Mouse (Mus musculus) liver, postnatal 0 days (tissue): ENCODE data around the gene Stx18. TPM values are rescaled to one million over a fixed set of nuclear protein-coding genes. Genes with fewer than 3 reads are reported as not detected.
A peak's percentile ranks its signal among the peaks of the same experiment; 100 is the strongest.

Experiments used
- ATAC-seq: fragments of 200-750 bp; cut with Nextera tagmentation; 2 replicates; pipeline ENCODE4 v1.8.0; 2017; ENCODE audit warnings: mild to moderate bottlenecking, moderate library complexity
- DNase-seq: peaks from one replicate; pipeline ENCODE4 v3.0.0-alpha.2; 2016
- H3K27ac ChIP-seq: fragments of 300-500 bp; sonication (generic); 2 replicates; pipeline ENCODE4 v1.5.1; 2014; ENCODE audit warnings: antibody characterized with exemption, moderate library complexity, mild to moderate bottlenecking, low read depth
- H3K27me3 ChIP-seq: fragments of 300-500 bp; sonication (generic); 2 replicates; pipeline ENCODE4 v1.6.1; 2014; ENCODE audit warnings: low read length, control low read depth, mixed read lengths; ENCODE audit not compliant: insufficient read depth
- H3K36me3 ChIP-seq: fragments of 300-500 bp; sonication (generic); replicated peaks from 2 replicates; pipeline ENCODE4 v1.6.1; 2014; ENCODE audit warnings: mild to moderate bottlenecking, control low read depth, low read length, moderate library complexity, mixed read lengths; ENCODE audit not compliant: insufficient read depth
- H3K4me1 ChIP-seq: fragments of 300-500 bp; sonication (generic); 2 replicates; pipeline ENCODE4 v1.6.1; 2014; ENCODE audit warnings: antibody characterized with exemption, mild to moderate bottlenecking, control low read depth; ENCODE audit not compliant: insufficient read depth
- H3K4me2 ChIP-seq: fragments of 300-500 bp; sonication (generic); 2 replicates; pipeline ENCODE4 v1.6.1; 2014; ENCODE audit warnings: low read depth, mild to moderate bottlenecking, low read length, moderate library complexity, mixed read lengths
- H3K4me3 ChIP-seq: fragments of 300-500 bp; sonication (generic); 2 replicates; pipeline ENCODE4 v1.5.1; 2014; ENCODE audit warnings: low read depth, low read length
- H3K9ac ChIP-seq: fragments of 300-500 bp; sonication (generic); replicated peaks from 2 replicates; pipeline ENCODE4 v1.6.1; 2014; ENCODE audit warnings: mild to moderate bottlenecking, moderate library complexity
- H3K9me3 ChIP-seq: fragments of 300-500 bp; sonication (generic); 2 replicates; pipeline ENCODE4 v1.6.1; 2016; ENCODE audit warnings: mild to moderate bottlenecking, control low read depth, low read length, mixed read lengths
- CTCF ChIP-seq: sonication (generic); IDR thresholded peaks from 2 replicates; pipeline ENCODE4 v1.5.1; 2016; ENCODE audit warnings: antibody characterized with exemption, low read depth
- EP300 ChIP-seq: IDR thresholded peaks from 2 replicates; pipeline ENCODE4 v1.6.1; 2016; ENCODE audit warnings: antibody characterized with exemption, low read depth, mild to moderate bottlenecking
- WGBS: fragments of 180-500 bp; shearing (Covaris S2); extraction: QIAGEN DNeasy Blood & Tissue Kit; methylation state at CpG from one replicate; pipeline ENCODE4 v1.1.7; 2014; ENCODE audit not compliant: insufficient replicate concordance; 5-methylcytosine and 5-hydroxymethylcytosine counted together
- polyA plus RNA-seq: library from polyadenylated mRNA; unstranded; fragments of >200 nt; fragmentation: Nextera tagmentation; extraction: Ambion mirVana; gene quantifications from 2 replicates; pipeline ENCODE4 v1.2.1, GENCODE M21; 2015

The Stx18 gene
- polyA plus RNA-seq, 1 experiment from 2014 or later, result 15.2 TPM

DNA sequence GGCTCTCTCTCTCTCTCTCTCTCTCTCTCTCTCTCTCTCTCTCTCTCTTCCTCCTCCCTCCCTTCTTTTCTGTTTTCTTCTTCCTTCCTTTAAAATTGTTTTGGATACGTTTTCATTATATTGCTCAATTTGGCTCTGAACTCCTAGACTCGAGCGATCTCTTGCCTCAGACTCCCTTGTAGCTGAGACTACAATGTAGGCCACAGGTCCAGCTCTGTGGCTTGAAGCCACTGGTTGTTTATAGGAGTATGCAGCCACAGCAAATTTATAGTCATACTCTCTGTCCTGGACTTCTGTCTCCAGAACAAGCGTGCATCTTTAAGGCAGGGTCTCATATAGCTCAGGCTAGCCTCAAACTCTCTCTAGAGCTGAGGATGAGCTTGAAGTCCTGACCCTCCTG, 29.5 kb upstream of the Stx18 start:
- H3K27me3 ChIP-seq, result no peaks in the 10 kb centered on the region
- no peaks in the 10 kb centered on the region for H3K9me3 ChIP-seq
- DNase-seq (no peak), ATAC-seq (no peak)
- no peak overlapping the region for H3K9ac ChIP-seq
- 69% methylated on average over 4 of the region's 4 CpGs for WGBS
- no peak overlapping the region for H3K27ac ChIP-seq
- no peak for TF ChIP-seq EP300
- TF ChIP-seq CTCF, result no peak
- H3K4me3 ChIP-seq, result no peak overlapping the region
- H3K4me2 ChIP-seq, result no peak overlapping the region
- H3K4me1 ChIP-seq, result no peaks in the 10 kb centered on the region
- no peaks in the 10 kb centered on the region for H3K36me3 ChIP-seq

DNA sequence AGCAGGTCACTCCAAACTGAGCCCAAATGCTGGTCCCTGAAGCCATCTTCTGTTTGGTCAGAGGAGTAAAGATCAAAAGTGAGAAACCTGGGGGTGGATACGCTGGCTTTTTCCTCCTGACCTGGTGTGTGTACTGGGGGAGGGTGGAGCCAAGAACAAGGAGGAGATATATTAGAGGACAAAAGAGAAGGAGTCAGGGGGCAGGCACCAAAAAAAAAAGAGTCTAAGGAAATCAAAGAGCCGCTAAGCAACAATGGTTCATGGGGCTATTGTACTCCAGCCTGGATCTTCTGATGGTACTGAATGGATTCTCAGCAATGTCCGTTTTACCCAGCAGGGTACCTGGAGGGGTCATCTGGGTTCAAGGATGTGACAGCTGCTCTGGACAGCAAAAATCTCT, 23.6 kb upstream of the Stx18 start:
- Histone ChIP-seq H3K27me3 (no peaks in the 10 kb centered on the region), H3K36me3 (no peaks in the 10 kb centered on the region), H3K4me1 (no peaks in the 10 kb centered on the region), H3K27ac (no peak overlapping the region), H3K9me3 (no peaks in the 10 kb centered on the region), H3K9ac (no peak overlapping the region), H3K4me2 (no peak overlapping the region), H3K4me3 (no peak overlapping the region)
- TF ChIP-seq EP300 (no peak), CTCF (no peak)
- WGBS, result 74% methylated on average over 3 of the region's 3 CpGs
- DNase-seq, result no peak
- no peak for ATAC-seq

DNA sequence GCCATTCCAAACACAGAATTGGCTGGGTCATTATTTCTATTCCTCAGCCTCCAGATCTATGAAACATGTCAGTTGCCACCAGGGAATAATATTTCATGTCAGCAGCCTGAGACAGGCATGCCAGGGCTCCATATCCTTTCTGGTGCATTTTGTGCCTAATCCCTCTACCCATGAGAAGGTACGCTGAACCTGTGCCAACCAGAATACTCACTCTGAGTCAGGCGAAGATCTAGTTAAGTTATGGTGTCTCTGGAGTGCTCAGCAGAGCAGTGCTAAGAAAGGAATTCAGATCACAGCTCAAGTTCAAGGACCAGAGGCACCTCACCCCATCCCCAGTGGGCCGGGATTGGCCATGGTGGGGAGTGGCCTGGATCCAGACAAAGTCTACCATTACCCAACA, 21.6 kb upstream of the Stx18 start:
- H3K4me2 ChIP-seq, result no peak overlapping the region
- H3K9me3 ChIP-seq, result no peaks in the 10 kb centered on the region
- H3K4me1 ChIP-seq, result no peaks in the 10 kb centered on the region
- no peaks in the 10 kb centered on the region for H3K27me3 ChIP-seq
- H3K9ac ChIP-seq, result no peak overlapping the region
- no peak for ATAC-seq
- no peak overlapping the region for H3K27ac ChIP-seq
- H3K36me3 ChIP-seq, result no peaks in the 10 kb centered on the region
- no peak for DNase-seq
- 56% methylated on average over 3 of the region's 3 CpGs for WGBS
- no peak for TF ChIP-seq EP300
- TF ChIP-seq CTCF, result no peak
- no peak overlapping the region for H3K4me3 ChIP-seq

DNA sequence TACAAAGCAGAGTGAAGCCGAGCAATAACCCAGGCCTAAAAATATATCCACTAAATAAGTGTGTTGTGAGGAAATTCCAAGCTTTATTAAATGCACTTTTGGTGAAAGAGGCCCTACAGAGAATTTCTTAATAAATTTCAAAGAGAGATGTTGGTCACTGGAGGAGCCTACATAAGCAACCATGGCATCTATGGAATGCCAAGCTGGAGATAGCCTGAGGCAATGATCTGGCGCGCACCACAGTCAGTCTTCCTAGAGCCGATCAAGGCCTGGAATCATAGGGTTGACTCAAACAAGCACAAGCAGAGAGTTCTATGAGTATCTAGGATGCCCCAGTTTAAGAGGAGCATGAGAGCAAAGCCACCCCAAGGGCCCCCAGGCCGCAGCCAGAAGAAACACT, 10.9 kb upstream of the Stx18 start:
- DNase-seq, result no peak
- Histone ChIP-seq H3K4me3 (no peak overlapping the region), H3K27me3 (no peaks in the 10 kb centered on the region), H3K4me2 (no peak overlapping the region), H3K4me1 (no peaks in the 10 kb centered on the region), H3K27ac (no peak overlapping the region), H3K9me3 (no peaks in the 10 kb centered on the region), H3K9ac (no peak overlapping the region), H3K36me3 (no peaks in the 10 kb centered on the region)
- no peak for ATAC-seq
- TF ChIP-seq CTCF (no peak), EP300 (no peak)
- WGBS, result 78% methylated on average over 5 of the region's 5 CpGs

GRCm38 (mm10) chr5:38038274-38038673, 268 bp upstream of the Stx18 start:
- no peaks in the 10 kb centered on the region for H3K36me3 ChIP-seq
- no peaks in the 10 kb centered on the region for H3K9me3 ChIP-seq
- H3K4me3 ChIP-seq, result peak overlapping the region; percentile 66
- peak overlapping the region; percentile 83 for H3K9ac ChIP-seq
- 15% methylated on average over 9 of the region's 9 CpGs for WGBS
- DNase-seq (peak; percentile 14), ATAC-seq (no peak)
- H3K27ac ChIP-seq, result peak overlapping the region; percentile 66; the same call in 1 of the 2 replicates
- peaks cover 11% of the 10 kb centered on the region; the same call in 1 of the 2 replicates for H3K4me1 ChIP-seq
- TF ChIP-seq CTCF, result no peak
- no peak for TF ChIP-seq EP300
- no peaks in the 10 kb centered on the region for H3K27me3 ChIP-seq
- peak overlapping the region; percentile 90 for H3K4me2 ChIP-seq

DNA sequence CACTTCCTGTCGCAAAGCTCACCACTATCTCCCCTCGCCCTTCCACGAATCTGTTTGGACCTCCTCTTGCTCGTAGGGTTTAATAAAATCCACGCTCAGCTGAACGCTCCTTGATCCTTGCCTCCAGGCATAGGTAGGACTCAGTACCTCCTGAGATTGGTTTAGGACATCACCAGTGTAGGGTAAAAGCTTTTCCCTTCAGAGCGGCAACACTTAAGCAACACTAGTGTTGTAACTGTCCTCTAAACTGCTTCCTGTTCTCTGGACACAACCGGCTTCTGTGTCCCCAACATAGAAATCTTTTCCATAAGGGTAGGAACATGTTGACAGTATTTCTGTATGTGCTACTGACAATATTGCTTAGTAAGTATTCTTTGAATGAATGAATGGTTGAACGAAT, 1.3 kb downstream of the Stx18 start:
- TF ChIP-seq EP300, result no peak
- no peak for TF ChIP-seq CTCF
- 18% methylated on average over 9 of the region's 9 CpGs for WGBS

GRCm38 (mm10) chr5:38044923-38045322, 6.4 kb downstream of the Stx18 start:
- H3K9me3 ChIP-seq, result no peaks in the 10 kb centered on the region
- no peak for TF ChIP-seq CTCF
- no peak for TF ChIP-seq EP300
- no peak overlapping the region for H3K27ac ChIP-seq
- no peak overlapping the region for H3K4me3 ChIP-seq
- 64% methylated on average over 2 of the region's 2 CpGs for WGBS
- peaks cover 1% of the 10 kb centered on the region; the same call in 1 of the 2 replicates for H3K4me1 ChIP-seq
- DNase-seq (no peak), ATAC-seq (no peak)
- H3K4me2 ChIP-seq, result no peak overlapping the region
- no peak overlapping the region for H3K9ac ChIP-seq
- no peaks in the 10 kb centered on the region for H3K27me3 ChIP-seq
- H3K36me3 ChIP-seq, result peaks cover 3% of the 10 kb centered on the region; the same call in 1 of the 2 replicates

More for the DNA sequence above, 1.3 kb downstream of the Stx18 start:
- no peaks in the 10 kb centered on the region for H3K9me3 ChIP-seq
- peaks cover 3% of the 10 kb centered on the region; the same call in 1 of the 2 replicates for H3K36me3 ChIP-seq
- DNase-seq (no peak), ATAC-seq (peak; percentile 44)
- H3K9ac ChIP-seq, result peak overlapping the region; percentile 83
- H3K27me3 ChIP-seq, result no peaks in the 10 kb centered on the region
- H3K4me1 ChIP-seq, result peaks cover 11% of the 10 kb centered on the region; the same call in 1 of the 2 replicates
- peak overlapping the region; percentile 66 for H3K4me3 ChIP-seq
- H3K4me2 ChIP-seq, result peak overlapping the region; percentile 90
- peak overlapping the region; percentile 66 for H3K27ac ChIP-seq
